Mouse (Mus musculus): ENCODE measurements at regions not wholly inside any gene's neighbourhood (a gene's known extent, or its start where the extent isn't known, plus 50 kb on each side); places are given as distances from the start of the nearest gene placed in this dataset.

DNA sequence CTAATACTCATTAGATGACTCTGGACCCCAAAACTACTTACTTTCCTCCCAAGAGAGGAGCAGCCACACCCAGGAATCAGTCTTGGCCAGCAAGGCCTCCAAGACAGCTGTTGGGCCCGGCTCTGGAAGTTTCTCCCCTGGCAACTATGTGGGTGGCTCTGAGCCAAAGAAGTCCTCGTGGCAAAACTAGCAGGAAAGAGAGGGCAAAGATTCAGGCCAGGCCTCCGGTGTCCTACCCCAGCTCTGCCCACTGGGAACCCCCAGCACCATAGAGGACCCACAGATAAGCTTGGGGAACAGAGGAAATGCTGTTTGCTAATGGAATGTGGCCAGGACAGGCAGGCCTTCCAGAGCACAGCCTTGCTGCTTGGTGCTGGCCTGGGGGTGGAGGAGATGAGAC, 51.9 kb upstream of the Kdm8 start:
- Histone ChIP-seq H3K4me3 (0 out of 2 replicates have a peak overlapping the region, but pooled peaks have one; percentile 58), H3K9me3 (replicated peaks) (no peaks in the 10 kb centered on the region), H3K36me3 (no peaks in the 10 kb centered on the region), H3K27me3 (ENCODE audit: low read depth, poor library complexity, severe bottlenecking) (peaks cover 15% of the 10 kb centered on the region), H3K4me1 (peaks cover 14% of the 10 kb centered on the region), H3K27ac (peak overlapping the region; percentile 88)
- 59% methylated on average over 3 of the region's 3 CpGs for WGBS
- peak; percentile 39 for DNase-seq (ENCODE audit: low spot score)

DNA sequence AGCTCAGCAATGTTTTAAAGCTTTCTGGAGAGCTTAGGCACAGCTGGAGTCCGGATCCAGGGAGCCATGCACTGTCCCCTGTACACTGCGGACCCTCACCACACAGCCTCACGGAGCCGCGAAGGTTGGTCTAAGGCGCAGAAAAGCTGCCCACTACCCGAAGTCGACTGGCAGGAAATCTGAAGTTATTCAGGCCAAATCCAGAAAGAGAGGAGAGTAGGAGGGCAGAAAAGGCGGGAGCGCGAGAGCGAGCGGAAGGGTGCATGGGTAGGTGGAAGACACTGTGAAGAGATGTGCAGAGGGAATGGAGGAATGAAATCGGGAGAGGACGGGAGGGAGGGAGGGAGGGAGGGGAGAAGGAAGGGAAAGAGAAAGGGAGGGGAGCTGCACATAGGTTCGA, 51.2 kb upstream of the Kdm8 start:
- H3K9me3 ChIP-seq (replicated peaks) = no peaks in the 10 kb centered on the region
- DNase-seq (ENCODE audit: low spot score) = no peak
- peaks cover 14% of the 10 kb centered on the region for H3K4me1 ChIP-seq
- H3K4me3 ChIP-seq = peak overlapping the region; percentile 58
- peak overlapping the region; percentile 88 for H3K27ac ChIP-seq
- 1% methylated on average over 16 of the region's 16 CpGs for WGBS
- H3K27me3 ChIP-seq (ENCODE audit: low read depth, poor library complexity, severe bottlenecking) = peaks cover 15% of the 10 kb centered on the region
- no peaks in the 10 kb centered on the region for H3K36me3 ChIP-seq

DNA sequence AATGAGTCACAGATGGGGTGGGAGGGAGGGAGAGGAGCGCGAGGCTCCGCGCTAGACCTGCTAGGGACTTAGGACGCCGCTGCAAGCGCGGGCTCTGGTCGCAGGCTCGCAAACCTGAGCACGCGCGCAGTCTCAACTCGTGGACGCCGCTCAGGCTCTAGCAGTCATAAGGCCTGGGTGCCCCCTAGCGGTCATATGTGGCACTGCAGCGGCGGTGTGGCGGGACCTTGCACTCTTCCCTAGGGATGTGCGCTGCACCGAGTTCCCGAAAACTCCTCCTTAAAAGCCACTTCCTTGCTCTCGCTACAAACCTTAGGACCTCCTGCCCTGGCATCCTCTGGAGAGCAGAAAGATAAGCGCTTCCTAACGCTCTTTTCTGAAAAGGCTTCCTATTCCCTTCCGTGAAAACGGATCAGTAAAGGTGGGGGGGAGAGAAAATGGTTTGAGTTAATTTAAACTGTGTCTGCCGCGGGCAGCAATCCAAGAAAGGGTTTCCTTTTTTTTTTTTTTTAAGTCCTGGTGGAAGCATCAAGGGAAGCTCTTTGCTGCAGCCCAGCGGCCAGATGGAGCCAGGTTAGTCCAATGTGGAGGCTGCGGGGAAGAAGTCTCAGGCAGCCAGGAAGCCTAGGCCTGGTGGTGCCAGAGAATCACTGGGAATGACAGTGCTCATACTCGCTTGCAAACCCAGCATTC, 50.7 kb upstream of the Kdm8 start:
- under 1% methylated on average over 33 of the region's 33 CpGs for whole genome bisulfite sequencing
- H3K4me3 ChIP-seq = peak overlapping the region; percentile 58
- peak overlapping the region; percentile 88 for H3K27ac ChIP-seq
- H3K27me3 ChIP-seq (ENCODE audit: low read depth, poor library complexity, severe bottlenecking) = peaks cover 15% of the 10 kb centered on the region
- peaks cover 14% of the 10 kb centered on the region for H3K4me1 ChIP-seq
- no peaks in the 10 kb centered on the region for H3K9me3 ChIP-seq (replicated peaks)
- peak; percentile 99 for DNase-seq (ENCODE audit: low spot score)
- no peaks in the 10 kb centered on the region for H3K36me3 ChIP-seq

All from limb, embryonic 10.5 days (tissue).